Mouse (Mus musculus) right cerebral cortex, adult 2 months (tissue): ENCODE results near the gene Msmo1.

Experiments
- DNase-seq, 2 experiments: peaks; one replicate each; pipeline ENCODE4 v3.0.0; 2021 to 2022; ENCODE audit warnings: low spot score in 2 of 2

Gene Msmo1

GRCm38 (mm10) chr8:64733271-64733943 lies at the start of gene Msmo1:
Gene Msmo1, minus strand, starts transcription at chr8:64733792.
- peak; percentile 98 for DNase-seq

DNA sequence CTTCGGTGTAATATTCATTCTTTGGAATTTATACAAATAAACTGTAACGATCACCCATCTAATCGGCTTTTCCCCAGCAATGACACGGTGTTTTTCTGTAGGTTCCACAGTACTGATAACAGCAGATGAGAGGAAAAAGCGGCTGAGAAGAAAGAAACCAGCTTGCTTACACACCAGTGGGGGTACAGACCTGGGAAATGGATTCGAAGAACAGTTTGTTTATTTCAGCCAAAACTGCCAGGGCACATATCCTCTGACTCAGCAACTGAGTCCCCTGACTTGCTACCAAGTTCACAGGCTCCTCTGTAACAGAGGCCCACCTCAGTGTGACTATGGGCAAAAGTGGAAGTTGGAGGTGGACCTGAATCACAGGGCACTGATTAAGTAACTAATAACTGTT lies 48.4 kb upstream of the Msmo1 start:
- no peak for DNase-seq

GRCm38 (mm10) chr8:64777925-64778324 lies 44.3 kb upstream of the Msmo1 start:
- DNase-seq = no peak

- no peak for DNase-seq
Measured at GRCm38 (mm10) chr8:64774136-64774535, 40.5 kb upstream of the Msmo1 start.

GRCm38 (mm10) chr8:64770814-64771213 lies 37.2 kb upstream of the Msmo1 start:
- DNase-seq = no peak

- no peak for DNase-seq
Measured at GRCm38 (mm10) chr8:64769586-64769985, 36.0 kb upstream of the Msmo1 start.

DNA sequence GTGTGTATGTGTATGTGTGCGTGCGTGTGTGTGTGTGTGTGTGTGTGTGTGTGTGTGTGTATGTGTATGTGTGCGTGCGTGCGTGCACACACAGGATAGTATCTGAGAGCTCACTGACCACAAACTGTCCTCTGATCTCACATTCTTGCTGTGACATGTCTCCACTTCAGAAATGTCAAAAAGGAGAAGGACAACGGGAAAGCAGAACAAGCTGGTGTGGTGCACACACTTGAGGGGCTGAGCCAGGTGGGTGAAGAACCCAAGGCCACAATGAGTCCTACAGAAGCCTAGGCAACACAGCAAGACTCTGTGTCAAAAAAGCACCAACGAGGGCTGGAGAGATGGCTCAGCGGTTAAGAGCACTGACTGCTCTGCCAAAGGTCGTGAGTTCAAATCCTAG lies 35.1 kb upstream of the Msmo1 start:
- DNase-seq = no peak

DNA sequence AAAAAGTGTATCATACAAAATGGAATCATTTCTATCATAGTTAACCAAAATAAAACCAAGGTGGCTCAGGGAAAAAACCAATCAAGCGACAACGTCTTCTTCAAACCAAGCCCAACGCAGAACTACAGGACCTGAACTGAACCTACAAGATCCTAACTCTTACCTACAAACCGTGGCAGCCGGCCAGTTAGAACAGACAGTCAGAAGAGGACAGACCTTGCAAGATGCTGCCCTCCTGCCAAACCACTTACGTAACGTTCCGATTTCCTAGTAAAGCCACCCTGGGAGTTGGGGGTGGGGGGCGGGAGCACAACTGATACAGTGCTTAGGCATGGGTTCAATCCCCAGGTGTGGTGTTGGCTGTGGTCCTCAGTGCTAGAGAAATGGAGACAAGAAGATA lies 33.5 kb upstream of the Msmo1 start:
- no peak for DNase-seq

DNA sequence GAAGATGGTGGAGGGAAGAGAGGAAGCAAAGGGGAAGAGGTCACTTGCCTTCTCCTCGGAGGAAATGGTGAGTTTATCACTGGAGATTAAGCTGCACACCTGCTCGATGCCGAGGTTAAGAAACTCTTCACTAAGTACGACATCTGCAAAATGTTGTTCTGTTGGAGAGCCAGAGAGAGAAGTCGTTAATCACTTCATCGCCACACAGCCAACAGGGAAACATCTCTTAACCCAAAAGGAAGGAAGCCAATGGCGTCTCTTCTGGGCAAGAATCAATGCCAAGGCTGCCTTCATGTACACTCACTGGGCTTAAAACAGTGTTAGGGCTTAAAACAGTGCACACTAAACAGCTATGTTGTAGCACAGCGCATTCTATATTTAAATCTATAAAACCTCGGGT lies 30.5 kb upstream of the Msmo1 start:
- no peak for DNase-seq

GRCm38 (mm10) chr8:64762751-64763150 lies 29.2 kb upstream of the Msmo1 start:
- no peak for DNase-seq

DNA sequence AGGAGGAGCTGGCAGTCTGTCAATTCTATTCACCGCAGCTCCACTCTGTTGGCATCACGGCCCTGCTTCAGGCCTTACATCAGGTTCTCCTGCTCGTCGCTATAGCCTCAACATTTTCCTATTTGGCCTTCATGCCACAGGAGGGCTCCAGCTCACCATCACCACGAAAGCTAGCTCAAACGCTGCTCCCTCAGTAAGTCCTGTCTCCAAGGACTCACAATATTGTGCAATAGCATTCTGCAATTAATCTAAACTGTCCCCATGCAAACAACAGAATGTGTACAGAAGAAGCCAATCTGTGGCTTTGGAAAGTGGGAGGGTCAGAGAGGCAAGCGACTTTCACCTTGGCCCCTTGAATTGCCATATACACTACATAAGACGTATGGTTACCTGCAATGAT lies 27.8 kb upstream of the Msmo1 start:
- DNase-seq = no peak

DNA sequence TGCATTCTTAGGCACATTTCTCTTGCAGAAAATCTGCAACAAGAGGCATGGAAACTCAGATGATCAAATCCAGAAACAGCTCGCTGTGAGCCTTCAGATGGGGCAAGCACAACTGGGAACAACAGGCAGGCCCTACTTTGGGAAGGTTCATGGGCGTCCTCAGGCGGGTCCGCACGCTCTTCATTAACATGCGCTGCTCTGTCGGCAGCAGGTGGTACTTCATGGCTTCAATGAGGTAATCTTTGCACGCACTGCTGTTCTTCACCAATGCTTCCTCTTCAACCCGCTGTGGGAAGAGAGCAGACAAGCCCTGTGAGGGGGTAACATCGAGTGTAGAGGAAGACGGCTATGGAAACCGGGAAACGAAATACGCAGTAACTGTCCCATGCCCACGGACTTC lies 24.4 kb upstream of the Msmo1 start:
- DNase-seq = no peak

- DNase-seq = no peak
Measured at GRCm38 (mm10) chr8:64746215-64747058, 12.8 kb upstream of the Msmo1 start.

- DNase-seq = no peak
Measured at GRCm38 (mm10) chr8:64740547-64741211, 7.1 kb upstream of the Msmo1 start.

DNA sequence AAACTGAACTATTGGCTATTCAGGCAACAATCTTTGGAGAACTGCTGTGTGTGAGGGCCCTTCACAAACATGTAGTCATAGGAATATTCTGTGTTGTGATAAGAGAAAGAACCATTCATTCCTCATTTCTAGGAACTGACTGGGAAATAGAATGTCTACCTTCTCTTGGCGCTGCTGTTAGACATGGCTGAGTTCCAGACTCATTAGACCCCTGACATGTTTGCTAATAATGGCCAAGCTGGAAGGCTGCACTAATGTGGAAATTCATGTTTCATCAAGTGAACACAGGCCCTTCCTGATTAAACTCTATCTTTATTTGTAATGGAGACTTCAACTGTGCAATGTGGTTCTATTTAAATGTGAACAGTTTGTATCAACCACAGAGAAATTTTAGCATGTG lies 5.3 kb upstream of the Msmo1 start:
- DNase-seq = no peak

- DNase-seq = no peak
Measured at GRCm38 (mm10) chr8:64736767-64737323, 3.3 kb upstream of the Msmo1 start.

DNA sequence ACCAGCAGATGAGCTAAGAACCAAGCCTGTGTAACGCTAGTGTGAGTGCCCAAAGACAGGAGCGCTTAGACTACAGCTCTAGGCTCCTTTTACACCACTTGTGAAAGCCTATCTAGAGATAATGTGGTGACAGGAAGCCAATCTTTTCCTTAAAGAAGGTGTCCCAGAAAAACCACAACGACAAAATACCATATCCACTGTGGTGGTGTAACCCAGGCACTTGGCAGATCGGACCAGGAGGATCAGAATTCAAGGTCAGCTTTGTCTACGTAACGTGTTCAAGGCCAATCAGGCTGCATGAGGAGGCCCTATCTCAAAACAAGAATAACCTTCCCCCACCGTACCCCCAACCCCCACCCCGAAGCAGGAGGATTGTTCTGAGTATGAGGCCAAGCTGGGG lies 1.6 kb upstream of the Msmo1 start:
- DNase-seq = no peak

DNA sequence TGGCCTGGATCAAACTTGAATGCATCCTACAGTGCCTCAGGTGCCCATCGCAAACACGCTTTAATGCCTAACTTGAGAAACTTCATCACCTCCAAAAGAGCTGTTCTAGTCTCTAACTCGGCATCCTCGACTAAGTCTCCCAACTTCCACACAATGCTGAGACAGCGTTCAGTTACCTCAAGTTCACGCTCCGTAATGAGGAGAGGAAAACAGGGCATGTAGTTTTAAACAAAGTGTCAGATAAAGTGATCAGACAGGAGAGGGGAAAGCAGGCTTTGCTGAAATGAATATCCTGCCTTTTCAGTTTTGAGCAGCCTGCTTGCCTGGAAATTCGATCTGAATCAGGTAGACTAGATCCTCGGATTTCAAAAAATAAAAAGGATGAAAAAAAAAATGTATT lies 996 bp downstream of the Msmo1 start:
- no peak for DNase-seq

GRCm38 (mm10) chr8:64728156-64728555 lies 5.4 kb downstream of the Msmo1 start:
- DNase-seq = no peak

DNA sequence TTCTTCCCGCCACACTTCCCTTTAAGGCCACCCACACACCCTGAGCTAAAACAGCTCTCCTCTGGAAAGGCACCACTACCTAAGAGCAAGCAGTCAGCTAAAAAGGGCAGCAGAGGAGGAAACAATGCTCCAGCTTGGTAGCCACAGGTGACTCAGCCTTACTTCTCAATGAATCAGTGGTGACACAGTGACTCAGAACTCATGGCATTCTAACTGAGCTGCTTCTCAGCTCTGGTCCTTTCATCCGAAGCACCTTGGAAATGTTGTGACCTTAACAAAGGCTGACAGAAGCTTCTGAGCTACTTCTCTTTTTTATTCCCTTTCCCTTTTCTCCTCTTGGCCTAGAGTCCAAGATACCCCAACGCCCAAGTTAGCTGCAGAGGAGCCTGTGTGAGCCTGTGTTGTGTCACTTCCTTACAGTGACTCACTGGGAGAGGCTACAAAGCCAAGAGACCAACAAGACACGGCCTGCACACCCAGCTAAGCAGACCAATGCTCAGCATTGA lies 7.3 kb downstream of the Msmo1 start:
- DNase-seq = peak; percentile 32 to 52

DNA sequence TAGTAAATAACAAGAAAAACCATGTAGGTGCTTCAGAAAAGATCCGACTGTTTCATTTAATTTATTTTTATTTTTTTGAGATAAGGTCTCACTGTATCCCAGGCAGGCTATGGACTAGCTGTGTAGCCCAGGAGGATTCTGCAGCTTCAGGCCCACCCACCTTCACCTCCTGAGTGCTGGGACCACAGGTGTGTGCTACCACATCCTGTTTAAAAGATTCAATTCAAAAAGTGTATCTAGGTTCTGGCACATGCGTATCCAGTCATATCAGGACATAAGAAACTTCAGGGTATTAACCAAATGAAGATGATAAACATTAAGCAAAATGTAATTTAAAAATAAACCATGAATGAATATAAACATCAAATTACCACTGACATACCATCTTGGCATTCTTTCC lies 10.4 kb downstream of the Msmo1 start:
- DNase-seq = no peak

DNA sequence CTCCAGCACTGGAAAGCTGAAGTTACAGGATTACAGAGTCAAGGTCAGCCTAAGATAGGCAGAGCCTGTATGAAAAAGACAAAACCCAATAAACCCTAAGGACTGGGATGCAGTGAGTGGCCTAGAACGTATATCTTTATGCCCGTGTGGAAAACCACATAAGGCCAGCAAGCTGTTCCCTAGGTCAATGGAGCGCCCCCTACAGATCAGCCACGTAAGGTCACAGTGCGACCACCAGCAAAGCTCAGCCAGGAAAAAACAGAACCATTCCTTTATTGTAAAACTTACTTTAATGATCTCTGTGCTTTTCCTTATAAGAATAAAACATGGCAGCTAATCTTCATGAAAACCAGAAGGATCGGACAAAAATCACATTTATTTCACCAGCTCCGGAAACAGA lies 15.7 kb downstream of the Msmo1 start:
- no peak for DNase-seq
